In genomic region chr2:22028569-22028968, GRCm38 (mm10) we compare ENCODE assay signal across 23 mouse cellular contexts.
DNase-seq lines count a peak whose midpoint lies in the region; ATAC-seq and TF ChIP-seq lines count a peak whose summit lies in the region.
"Had no signal": no experiment of that assay in that cellular context is flagged by ENCODE, and none has a peak within 500 bp of the region (broad histone marks: within the 10 kb centered on the region; RNA-seq: fewer than 3 reads in every experiment).

No protein-coding gene starts in this region.

- 85% methylated on average over 1 of the region's 1 CpGs for WGBS in neural tube, embryonic 13.5 days
- 54% methylated on average over 1 of the region's 1 CpGs for WGBS in forebrain, postnatal 0 days
- WGBS in hindbrain, embryonic 16.5 days = 55% methylated on average over 1 of the region's 1 CpGs
- 71% methylated on average over 1 of the region's 1 CpGs for WGBS in neural tube, embryonic 15.5 days

- no peaks in the 10 kb centered on the region for H3K9me3 ChIP-seq in neural tube, embryonic 13.5 days
- H3K9me3 ChIP-seq in forebrain, postnatal 0 days (ENCODE audit: low read length) = no peaks in the 10 kb centered on the region
- no peaks in the 10 kb centered on the region for H3K9me3 ChIP-seq in hindbrain, embryonic 16.5 days (ENCODE audit: control insufficient read depth, low read length)
- no peaks in the 10 kb centered on the region for H3K9me3 ChIP-seq in neural tube, embryonic 15.5 days (replicated peaks)
- H3K9me3 ChIP-seq: embryonic facial prominence, embryonic 12.5 days; heart, embryonic 15.5 days; limb, embryonic 12.5 days; liver, embryonic 12.5 days; midbrain, embryonic 12.5 days had no signal

- H3K4me3 ChIP-seq in neural tube, embryonic 13.5 days = no peak overlapping the region
- no peak overlapping the region for H3K4me3 ChIP-seq in forebrain, postnatal 0 days (ENCODE audit: low read depth, low read length)
- H3K4me3 ChIP-seq in hindbrain, embryonic 16.5 days (ENCODE audit: low read length) = no peak overlapping the region
- H3K4me3 ChIP-seq in neural tube, embryonic 15.5 days (replicated peaks) = no peak overlapping the region
- H3K4me3 ChIP-seq: embryonic facial prominence, embryonic 12.5 days; erythroblast, embryonic 14.5 days; heart, embryonic 15.5 days; limb, embryonic 12.5 days; liver, embryonic 12.5 days; midbrain, embryonic 12.5 days had no signal

- H3K4me1 ChIP-seq in neural tube, embryonic 13.5 days (replicated peaks) = peaks cover 18% of the 10 kb centered on the region
- H3K4me1 ChIP-seq in forebrain, postnatal 0 days (ENCODE audit: insufficient read depth) = no peaks in the 10 kb centered on the region
- H3K4me1 ChIP-seq in hindbrain, embryonic 16.5 days (ENCODE audit: control insufficient read depth, insufficient read depth, low read depth, low read length) = no peaks in the 10 kb centered on the region
- 0 out of 2 replicates have a peak, but pooled peaks cover 6% of the 10 kb centered on the region for H3K4me1 ChIP-seq in neural tube, embryonic 15.5 days
- H3K4me1 ChIP-seq: embryonic facial prominence, embryonic 12.5 days; heart, embryonic 15.5 days; limb, embryonic 12.5 days; liver, embryonic 12.5 days had no signal

- no peaks in the 10 kb centered on the region for H3K27me3 ChIP-seq in neural tube, embryonic 13.5 days
- no peaks in the 10 kb centered on the region for H3K27me3 ChIP-seq in forebrain, postnatal 0 days (ENCODE audit: insufficient read depth, low read length)
- no peaks in the 10 kb centered on the region for H3K27me3 ChIP-seq in hindbrain, embryonic 16.5 days (replicated peaks; ENCODE audit: control insufficient read depth, insufficient read depth, low read length)
- H3K27me3 ChIP-seq in neural tube, embryonic 15.5 days (replicated peaks) = no peaks in the 10 kb centered on the region
- H3K27me3 ChIP-seq: embryonic facial prominence, embryonic 12.5 days; heart, embryonic 15.5 days; limb, embryonic 12.5 days; liver, embryonic 12.5 days; midbrain, embryonic 12.5 days had no signal

- no peak overlapping the region for H3K4me2 ChIP-seq in neural tube, embryonic 13.5 days
- H3K4me2 ChIP-seq in forebrain, postnatal 0 days (ENCODE audit: low read depth) = no peak overlapping the region
- no peak overlapping the region for H3K4me2 ChIP-seq in hindbrain, embryonic 16.5 days (ENCODE audit: low read length)
- no peak overlapping the region for H3K4me2 ChIP-seq in neural tube, embryonic 15.5 days
- H3K4me2 ChIP-seq: embryonic facial prominence, embryonic 12.5 days; heart, embryonic 15.5 days; limb, embryonic 12.5 days; liver, embryonic 12.5 days; midbrain, embryonic 12.5 days had no signal

- H3K9ac ChIP-seq in neural tube, embryonic 13.5 days = no peak overlapping the region
- no peak overlapping the region for H3K9ac ChIP-seq in forebrain, postnatal 0 days
- H3K9ac ChIP-seq in hindbrain, embryonic 16.5 days (ENCODE audit: low read depth, low read length) = no peak overlapping the region
- no peak overlapping the region for H3K9ac ChIP-seq in neural tube, embryonic 15.5 days (replicated peaks)
- H3K9ac ChIP-seq: embryonic facial prominence, embryonic 12.5 days; heart, embryonic 15.5 days; limb, embryonic 12.5 days; liver, embryonic 12.5 days; midbrain, embryonic 12.5 days had no signal

- H3K36me3 ChIP-seq in neural tube, embryonic 13.5 days = no peaks in the 10 kb centered on the region
- H3K36me3 ChIP-seq in forebrain, postnatal 0 days (ENCODE audit: insufficient read depth) = no peaks in the 10 kb centered on the region
- no peaks in the 10 kb centered on the region for H3K36me3 ChIP-seq in hindbrain, embryonic 16.5 days (ENCODE audit: control insufficient read depth, insufficient read depth, low read length)
- H3K36me3 ChIP-seq in neural tube, embryonic 15.5 days = no peaks in the 10 kb centered on the region
- H3K36me3 ChIP-seq: embryonic facial prominence, embryonic 12.5 days; heart, embryonic 15.5 days; limb, embryonic 12.5 days; liver, embryonic 12.5 days; midbrain, embryonic 12.5 days had no signal

- ATAC-seq in neural tube, embryonic 13.5 days (ENCODE audit: low read depth) = no peak
- 0 out of 2 replicates have a peak, but pooled peaks have one; percentile 43 for ATAC-seq in forebrain, postnatal 0 days
- 0 out of 2 replicates have a peak, but pooled peaks have one; percentile 46 for ATAC-seq in hindbrain, embryonic 16.5 days
- ATAC-seq in neural tube, embryonic 15.5 days (ENCODE audit: low FRiP score) = 0 out of 2 replicates have a peak, but pooled peaks have one; percentile 51
- ATAC-seq: liver, embryonic 12.5 days had no signal

- no peak for DNase-seq in neural tube, embryonic 10.5 days (ENCODE audit: extremely low spot score, low spot score)
- DNase-seq in forebrain, postnatal 0 days = no peak
- DNase-seq in layer of hippocampus, postnatal 14 days (ENCODE audit: low spot score in 2 of 2) = no peak
- no peak for DNase-seq in layer of hippocampus, postnatal 10 days (ENCODE audit: low spot score in 2 of 2)
- no peak for DNase-seq in thymus, postnatal 36 days
- DNase-seq: adrenal gland, adult 2 months; cerebellum, postnatal 10 days; gastrocnemius, postnatal 14 days; heart, adult 18-20 months; kidney, adult 2 months; kidney, postnatal 36 days; lung, adult 2 months; lung, postnatal 4 days; thymus, postnatal 14 days had no signal

- no peak for TF ChIP-seq CTCF in forebrain, postnatal 0 days (IDR thresholded peaks at IDR 0.05; ENCODE audit: low read depth)

- peak overlapping the region; percentile 79 for H3K27ac ChIP-seq in neural tube, embryonic 13.5 days (replicated peaks)
- no peak overlapping the region for H3K27ac ChIP-seq in forebrain, postnatal 0 days (ENCODE audit: low read depth, low read length)
- H3K27ac ChIP-seq in hindbrain, embryonic 16.5 days (ENCODE audit: low read depth, low read length) = no peak overlapping the region
- no peak overlapping the region for H3K27ac ChIP-seq in neural tube, embryonic 15.5 days (replicated peaks)
- H3K27ac ChIP-seq: embryonic facial prominence, embryonic 12.5 days; heart, embryonic 15.5 days; limb, embryonic 12.5 days; liver, embryonic 12.5 days had no signal
